Mouse (Mus musculus): ENCODE results near the gene Hoxd9. TPM values are rescaled to one million over a fixed set of nuclear protein-coding genes. Genes with fewer than 3 reads are reported as not detected.

The Hoxd9 gene
- polyA plus RNA-seq, 1 experiment from 2014 or later: not detected

GRCm38 (mm10) chr2:74714881-74715280 lies 17.4 kb downstream of the Hoxd9 start:
- Histone ChIP-seq H3K27ac (replicated peaks) (no peak overlapping the region), H3K4me3 (no peak overlapping the region), H3K36me3 (no peaks in the 10 kb centered on the region), H3K9me3 (no peaks in the 10 kb centered on the region), H3K27me3 (peaks cover 98% of the 10 kb centered on the region), H3K4me2 (replicated peaks) (no peak overlapping the region), H3K9ac (replicated peaks) (no peak overlapping the region), H3K4me1 (peaks cover 9% of the 10 kb centered on the region)
- WGBS: under 1% methylated on average over 14 of the region's 14 CpGs
- ATAC-seq (replicated peaks): no peak; the same call in 1 of the 2 replicates

- WGBS: 2% methylated on average over 26 of the region's 26 CpGs
- ATAC-seq (replicated peaks): peak; percentile 63
- Histone ChIP-seq H3K4me1 (peaks cover 9% of the 10 kb centered on the region), H3K36me3 (no peaks in the 10 kb centered on the region), H3K9ac (replicated peaks) (no peak overlapping the region), H3K4me2 (replicated peaks) (peak overlapping the region; percentile 35; the same call in 1 of the 2 replicates), H3K27ac (replicated peaks) (no peak overlapping the region), H3K9me3 (no peaks in the 10 kb centered on the region), H3K27me3 (peaks cover 98% of the 10 kb centered on the region), H3K4me3 (peak overlapping the region; percentile 18; the same call in 1 of the 2 replicates)
Measured at GRCm38 (mm10) chr2:74715504-74716241, 18.1 kb downstream of the Hoxd9 start.

GRCm38 (mm10) chr2:74720384-74720783 lies 22.9 kb downstream of the Hoxd9 start:
- no peak overlapping the region for H3K27ac ChIP-seq (replicated peaks)
- H3K4me2 ChIP-seq (replicated peaks): no peak overlapping the region
- peaks cover 2% of the 10 kb centered on the region; the same call in 1 of the 2 replicates for H3K4me1 ChIP-seq
- H3K36me3 ChIP-seq: no peaks in the 10 kb centered on the region
- H3K9ac ChIP-seq (replicated peaks): no peak overlapping the region
- H3K9me3 ChIP-seq: no peaks in the 10 kb centered on the region
- no peak overlapping the region for H3K4me3 ChIP-seq
- 6% methylated on average over 2 of the region's 2 CpGs for WGBS
- ATAC-seq (replicated peaks): no peak
- H3K27me3 ChIP-seq: peaks cover 99% of the 10 kb centered on the region

GRCm38 (mm10) chr2:74720955-74721491 lies 23.5 kb downstream of the Hoxd9 start:
- peaks cover 99% of the 10 kb centered on the region for H3K27me3 ChIP-seq
- no peak overlapping the region for H3K27ac ChIP-seq (replicated peaks)
- H3K4me2 ChIP-seq (replicated peaks): no peak overlapping the region
- no peak overlapping the region for H3K9ac ChIP-seq (replicated peaks)
- no peak for ATAC-seq (replicated peaks)
- WGBS: under 1% methylated on average over 5 of the region's 5 CpGs
- H3K4me1 ChIP-seq: no peaks in the 10 kb centered on the region
- H3K9me3 ChIP-seq: no peaks in the 10 kb centered on the region
- H3K36me3 ChIP-seq: no peaks in the 10 kb centered on the region
- H3K4me3 ChIP-seq: no peak overlapping the region

- 7% methylated on average over 6 of the region's 6 CpGs for WGBS
- Histone ChIP-seq H3K4me3 (no peak overlapping the region), H3K4me1 (no peaks in the 10 kb centered on the region), H3K27ac (replicated peaks) (no peak overlapping the region), H3K36me3 (no peaks in the 10 kb centered on the region), H3K27me3 (peaks cover 99% of the 10 kb centered on the region), H3K9me3 (no peaks in the 10 kb centered on the region), H3K4me2 (replicated peaks) (no peak overlapping the region), H3K9ac (replicated peaks) (no peak overlapping the region)
- ATAC-seq (replicated peaks): no peak
Measured at GRCm38 (mm10) chr2:74721882-74722281, 24.4 kb downstream of the Hoxd9 start.

GRCm38 (mm10) chr2:74722949-74723348 lies 25.4 kb downstream of the Hoxd9 start:
- ATAC-seq (replicated peaks): no peak
- H3K4me2 ChIP-seq (replicated peaks): no peak overlapping the region
- H3K9ac ChIP-seq (replicated peaks): no peak overlapping the region

GRCm38 (mm10) chr2:74724244-74725015 lies 26.9 kb downstream of the Hoxd9 start:
- H3K27ac ChIP-seq (replicated peaks): no peak overlapping the region
- H3K9ac ChIP-seq (replicated peaks): no peak overlapping the region
- no peak for ATAC-seq (replicated peaks)
- peaks cover 100% of the 10 kb centered on the region for H3K27me3 ChIP-seq
- H3K36me3 ChIP-seq: no peaks in the 10 kb centered on the region
- H3K4me1 ChIP-seq: no peaks in the 10 kb centered on the region
- 2% methylated on average over 7 of the region's 7 CpGs for WGBS
- H3K9me3 ChIP-seq: no peaks in the 10 kb centered on the region
- H3K4me2 ChIP-seq (replicated peaks): no peak overlapping the region
- H3K4me3 ChIP-seq: no peak overlapping the region

More at GRCm38 (mm10) chr2:74722949-74723348, 25.4 kb downstream of the Hoxd9 start:
- H3K4me1 ChIP-seq: no peaks in the 10 kb centered on the region
- no peak overlapping the region for H3K4me3 ChIP-seq
- WGBS: 2% methylated on average over 8 of the region's 8 CpGs
- H3K27ac ChIP-seq (replicated peaks): no peak overlapping the region
- no peaks in the 10 kb centered on the region for H3K36me3 ChIP-seq
- no peaks in the 10 kb centered on the region for H3K9me3 ChIP-seq
- H3K27me3 ChIP-seq: peaks cover 99% of the 10 kb centered on the region

GRCm38 (mm10) chr2:74725171-74725570 lies 27.6 kb downstream of the Hoxd9 start:
- Histone ChIP-seq H3K9ac (replicated peaks) (no peak overlapping the region), H3K36me3 (no peaks in the 10 kb centered on the region), H3K4me2 (replicated peaks) (no peak overlapping the region), H3K9me3 (no peaks in the 10 kb centered on the region), H3K27me3 (peaks cover 98% of the 10 kb centered on the region), H3K4me3 (no peak overlapping the region), H3K4me1 (no peaks in the 10 kb centered on the region), H3K27ac (replicated peaks) (no peak overlapping the region)
- ATAC-seq (replicated peaks): no peak
- 2% methylated on average over 17 of the region's 17 CpGs for WGBS

- H3K4me2 ChIP-seq (replicated peaks): no peak within 1 kb of the TSS
- no peaks in the 10 kb centered on the region for H3K36me3 ChIP-seq
- no peaks in the 10 kb centered on the region for H3K9me3 ChIP-seq
- H3K4me3 ChIP-seq: no peak within 1 kb of the TSS
- H3K4me1 ChIP-seq: no peaks in the 10 kb centered on the region
- no peak within 1 kb of the TSS for H3K9ac ChIP-seq (replicated peaks)
- H3K27me3 ChIP-seq: peaks cover 98% of the 10 kb centered on the region
- 4% methylated on average over 5 of the region's 5 CpGs for WGBS
- no peak for ATAC-seq (replicated peaks)
- no peak within 1 kb of the TSS for H3K27ac ChIP-seq (replicated peaks)
Measured at GRCm38 (mm10) chr2:74726551-74726950, 29.0 kb downstream of the Hoxd9 start, which contains the start of gene Gm28230. Gm28230 (plus strand) TSS chr2:74726728.

- WGBS: under 1% methylated on average over 43 of the region's 43 CpGs
- Histone ChIP-seq H3K9me3 (no peaks in the 10 kb centered on the region), H3K9ac (replicated peaks) (no peak overlapping the region), H3K36me3 (no peaks in the 10 kb centered on the region), H3K4me3 (no peak overlapping the region), H3K4me2 (replicated peaks) (no peak overlapping the region), H3K4me1 (no peaks in the 10 kb centered on the region), H3K27me3 (peaks cover 98% of the 10 kb centered on the region), H3K27ac (replicated peaks) (no peak overlapping the region)
- no peak for ATAC-seq (replicated peaks)
Measured at GRCm38 (mm10) chr2:74726973-74727639, 29.6 kb downstream of the Hoxd9 start.

GRCm38 (mm10) chr2:74727640-74728302 lies 30.2 kb downstream of the Hoxd9 start:
- 2% methylated on average over 25 of the region's 25 CpGs for WGBS
- Histone ChIP-seq H3K9me3 (no peaks in the 10 kb centered on the region), H3K4me2 (replicated peaks) (no peak overlapping the region), H3K4me1 (peaks cover 2% of the 10 kb centered on the region; the same call in 1 of the 2 replicates), H3K9ac (replicated peaks) (no peak overlapping the region), H3K4me3 (no peak overlapping the region), H3K27ac (replicated peaks) (no peak overlapping the region), H3K36me3 (no peaks in the 10 kb centered on the region), H3K27me3 (peaks cover 97% of the 10 kb centered on the region)
- ATAC-seq (replicated peaks): no peak
